Comparison of ENCODE assay signal across 7 mouse cellular contexts in genomic region chr14:76420726-76421125, GRCm38 (mm10). TPM values are rescaled to one million over a fixed set of nuclear protein-coding genes. Genes with fewer than 3 reads are reported as not detected.
A peak's percentile ranks its signal among the peaks of the same experiment; 100 is the strongest.
DNase-seq lines count a peak whose midpoint lies in the region; ATAC-seq lines count a peak whose summit lies in the region.

No protein-coding gene starts in this region.

- H3K4me3 ChIP-seq in liver, embryonic 11.5 days (ENCODE audit: low read depth, low read length) = no peak overlapping the region
- peak overlapping the region; percentile 37 for H3K4me3 ChIP-seq in forebrain, embryonic 13.5 days
- H3K4me3 ChIP-seq in stomach, embryonic 14.5 days (ENCODE audit: low read depth, low read length) = no peak overlapping the region

- H3K9ac ChIP-seq in liver, embryonic 11.5 days (ENCODE audit: low read depth, low read length) = no peak overlapping the region
- H3K9ac ChIP-seq in forebrain, embryonic 13.5 days = peak overlapping the region; percentile 50
- no peak overlapping the region for H3K9ac ChIP-seq in stomach, embryonic 14.5 days (replicated peaks; ENCODE audit: low read depth, low read length)

- no peak for ATAC-seq in liver, embryonic 11.5 days (replicated peaks; ENCODE audit: low FRiP score)
- ATAC-seq in forebrain, embryonic 13.5 days = no peak
- no peak for ATAC-seq in stomach, embryonic 14.5 days (ENCODE audit: insufficient number of reproducible peaks, insufficient read depth, low FRiP score, low read depth)
- no peak for ATAC-seq in cerebellum, adult (ENCODE audit: insufficient number of reproducible peaks, low FRiP score, low TSS enrichment)

- 0 out of 2 replicates have a peak, but pooled peaks cover 2% of the 10 kb centered on the region for H3K27me3 ChIP-seq in liver, embryonic 11.5 days (replicated peaks; ENCODE audit: control insufficient read depth, insufficient read depth, low read length)
- no peaks in the 10 kb centered on the region for H3K27me3 ChIP-seq in forebrain, embryonic 13.5 days
- H3K27me3 ChIP-seq in stomach, embryonic 14.5 days (ENCODE audit: control insufficient read depth, insufficient read depth, low read length) = no peaks in the 10 kb centered on the region

- H3K27ac ChIP-seq in liver, embryonic 11.5 days (ENCODE audit: low read depth, low read length) = no peak overlapping the region
- H3K27ac ChIP-seq in forebrain, embryonic 13.5 days = no peak overlapping the region
- H3K27ac ChIP-seq in stomach, embryonic 14.5 days (ENCODE audit: low read length) = no peak overlapping the region

- no peaks in the 10 kb centered on the region for H3K9me3 ChIP-seq in liver, embryonic 11.5 days (ENCODE audit: control insufficient read depth, low read length)
- H3K9me3 ChIP-seq in forebrain, embryonic 13.5 days (replicated peaks) = no peaks in the 10 kb centered on the region
- H3K9me3 ChIP-seq in stomach, embryonic 14.5 days (ENCODE audit: control insufficient read depth, low read depth, low read length) = no peaks in the 10 kb centered on the region

- H3K36me3 ChIP-seq in liver, embryonic 11.5 days (ENCODE audit: control insufficient read depth, insufficient read depth, low read length) = peaks cover 17% of the 10 kb centered on the region; the same call in 1 of the 2 replicates
- peaks cover 61% of the 10 kb centered on the region for H3K36me3 ChIP-seq in forebrain, embryonic 13.5 days (ENCODE audit: poor library complexity, severe bottlenecking)
- H3K36me3 ChIP-seq in stomach, embryonic 14.5 days (ENCODE audit: control insufficient read depth, insufficient read depth, low read length) = peaks cover 24% of the 10 kb centered on the region; the same call in 1 of the 2 replicates

- peak overlapping the region; percentile 22; the same call in 1 of the 2 replicates for H3K4me2 ChIP-seq in liver, embryonic 11.5 days
- peak overlapping the region; percentile 70 for H3K4me2 ChIP-seq in forebrain, embryonic 13.5 days
- H3K4me2 ChIP-seq in stomach, embryonic 14.5 days (replicated peaks; ENCODE audit: low read depth, low read length) = peak overlapping the region; percentile 28

- peaks cover 26% of the 10 kb centered on the region for H3K4me1 ChIP-seq in liver, embryonic 11.5 days (replicated peaks; ENCODE audit: control insufficient read depth, insufficient read depth, low read length)
- H3K4me1 ChIP-seq in forebrain, embryonic 13.5 days = peaks cover 83% of the 10 kb centered on the region
- H3K4me1 ChIP-seq in stomach, embryonic 14.5 days (ENCODE audit: control insufficient read depth, insufficient read depth, low read length) = peaks cover 40% of the 10 kb centered on the region

- WGBS in liver, embryonic 11.5 days = 66% methylated on average over 7 of the region's 7 CpGs
- 62% methylated on average over 7 of the region's 7 CpGs for WGBS in forebrain, embryonic 13.5 days
- WGBS in large intestine, adult 2 months = 16% methylated on average over 7 of the region's 7 CpGs
- WGBS in stomach, embryonic 14.5 days = 37% methylated on average over 7 of the region's 7 CpGs

- DNase-seq in liver, embryonic 11.5 days (ENCODE audit: low spot score) = no peak
- no peak for DNase-seq in liver
- peak; percentile 32 for DNase-seq in large intestine, adult 2 months (ENCODE audit: low read depth, low spot score)
- no peak for DNase-seq in left cerebral cortex, adult 8-10 months (ENCODE audit: low spot score in 2 of 2)

RNA-seq across cellular contexts. Expression of gene Tsc22d1, which starts 6.0 kb away (rescaled TPM):
- polyA plus RNA-seq in liver, embryonic 11.5 days (2014; fragmentation: Nextera tagmentation; extraction: Ambion mirVana) = 296 TPM in 2 replicates
- 475 and 490 TPM in 2 replicates for polyA plus RNA-seq in forebrain, embryonic 13.5 days (2015; fragmentation: Nextera tagmentation; extraction: Ambion mirVana)
- polyA plus RNA-seq in large intestine, adult 2 months (2012; rRNA removed) = 110 and 132 TPM in 2 replicates
- polyA plus RNA-seq in stomach, embryonic 14.5 days (2014; fragmentation: Nextera tagmentation; extraction: Ambion mirVana) = 656 and 673 TPM in 2 replicates
- 100 to 1,000 TPM; 509 to 621 (median 540) TPM for total RNA-seq in left cerebral cortex, adult 8-10 months (2022)
